Mouse (Mus musculus): ENCODE measurements around the gene Coq4. TPM values are rescaled to one million over a fixed set of nuclear protein-coding genes. Genes with fewer than 3 reads are reported as not detected.

Gene Coq4
- total RNA-seq, 2 experiments from 2014 or later: 6.7 to 10.7 TPM

GRCm38 (mm10) chr2:29843231-29844105 lies 56.2 kb downstream of the Coq4 start:
- DNase-seq: no peak
- intact Hi-C loops (cut with DNase I; ENCODE audit: low total_unique reads): no loop called here

- intact Hi-C loops (cut with DNase I; ENCODE audit: low total_unique reads): no loop called here
- no peak for DNase-seq
Observed at GRCm38 (mm10) chr2:29844115-29844514, 56.8 kb downstream of the Coq4 start.

- intact Hi-C loops (cut with DNase I; ENCODE audit: low total_unique reads): no loop called here
- no peak for DNase-seq
Observed at GRCm38 (mm10) chr2:29844661-29845060, 57.4 kb downstream of the Coq4 start.

GRCm38 (mm10) chr2:29845636-29846035 lies 58.3 kb downstream of the Coq4 start:
- intact Hi-C loops (cut with DNase I; ENCODE audit: low total_unique reads): no loop called here
- DNase-seq: no peak

- DNase-seq: no peak
- intact Hi-C loops (cut with DNase I; ENCODE audit: low total_unique reads): no loop called here
Observed at GRCm38 (mm10) chr2:29846061-29846853, 59.0 kb downstream of the Coq4 start.

GRCm38 (mm10) chr2:29846911-29847310 lies 59.6 kb downstream of the Coq4 start:
- DNase-seq: no peak
- intact Hi-C loops (cut with DNase I; ENCODE audit: low total_unique reads): no loop called here

Small RNA genes within 50 kb of the gene (microRNA-seq; reads per million reads assigned to microRNA genes)
- gene Mir219a-2 (0 reads per million in 2 experiments), gene Mir219b (0 reads per million in 2 experiments)

Other genes with a start within 250 kb of the Coq4 start
- gene Rapgef1, start 167.8 kb upstream of the Coq4 start, total RNA-seq (2021): 10 to 100 TPM; 75.7 to 81.9 TPM
- not detected for gene Gm13420, start 35.8 kb upstream of the Coq4 start, total RNA-seq (2021)
- gene Gm13547, start 28.2 kb upstream of the Coq4 start, total RNA-seq (2021): not detected
- 10 to 100 TPM; 28.0 to 28.3 TPM for gene Trub2, start 1.0 kb downstream of the Coq4 start, total RNA-seq (2021)
- 10 to 100 TPM in 1 of 2 experiments, 1 to 10 TPM in 1; 8.6 to 10.1 TPM for gene Slc27a4, start 15.1 kb downstream of the Coq4 start, total RNA-seq (2021)
- gene Urm1, start 32.6 kb downstream of the Coq4 start, total RNA-seq (2021): 10 to 100 TPM; 21.1 to 21.9 TPM
- 10 to 100 TPM; 17.7 TPM for gene Cercam, start 81.7 kb downstream of the Coq4 start, total RNA-seq (2021)
- 10 to 100 TPM; 15.1 to 16.1 TPM for gene Odf2, start 101.7 kb downstream of the Coq4 start, total RNA-seq (2021)
- gene Gle1, start 147.9 kb downstream of the Coq4 start, total RNA-seq (2021): 10 to 100 TPM; 17.5 to 20.2 TPM
- 10 to 100 TPM; 90.6 to 96.0 TPM for gene Sptan1, start 178.1 kb downstream of the Coq4 start, total RNA-seq (2021)